Mouse (Mus musculus) intestine, postnatal 0 days (tissue): ENCODE measurements around the gene Plch2. TPM values are rescaled to one million over a fixed set of nuclear protein-coding genes. Genes with fewer than 3 reads are reported as not detected.
A peak's percentile ranks its signal among the peaks of the same experiment; 100 is the strongest.

Experiments used
- ATAC-seq: fragments of 200-750 bp; cut with Nextera tagmentation; 2 replicates; pipeline ENCODE4 v1.8.0; 2017; ENCODE audit warnings: mild to moderate bottlenecking, moderate TSS enrichment, moderate library complexity
- H3K27ac ChIP-seq: fragments of 300-500 bp; sonication (generic); 2 replicates; pipeline ENCODE4 v1.5.1; 2014; ENCODE audit warnings: mild to moderate bottlenecking, low read depth, low read length, moderate library complexity
- H3K27me3 ChIP-seq: fragments of 300-500 bp; sonication (generic); replicated peaks from 2 replicates; pipeline ENCODE4 v1.6.1; 2014; ENCODE audit warnings: low read length, mixed read lengths; ENCODE audit not compliant: control insufficient read depth, insufficient read depth
- H3K36me3 ChIP-seq: fragments of 300-500 bp; sonication (generic); 2 replicates; pipeline ENCODE4 v1.6.1; 2014; ENCODE audit warnings: mild to moderate bottlenecking, moderate library complexity; ENCODE audit not compliant: control insufficient read depth, insufficient read depth
- H3K4me1 ChIP-seq: fragments of 300-500 bp; sonication (generic); replicated peaks from 2 replicates; pipeline ENCODE4 v1.6.1; 2014; ENCODE audit warnings: antibody characterized with exemption, low read length, mixed read lengths; ENCODE audit not compliant: control insufficient read depth, insufficient read depth
- H3K4me2 ChIP-seq: fragments of 300-500 bp; sonication (generic); replicated peaks from 2 replicates; pipeline ENCODE4 v1.6.1; 2014; ENCODE audit warnings: low read depth, mild to moderate bottlenecking, moderate library complexity
- H3K4me3 ChIP-seq: fragments of 300-500 bp; sonication (generic); 2 replicates; pipeline ENCODE4 v1.5.1; 2014; ENCODE audit warnings: low read depth, low read length
- H3K9ac ChIP-seq: fragments of 300-500 bp; sonication (generic); 2 replicates; pipeline ENCODE4 v1.6.1; 2014; ENCODE audit warnings: mild to moderate bottlenecking, low read depth, low read length
- H3K9me3 ChIP-seq: fragments of 300-500 bp; sonication (generic); 2 replicates; pipeline ENCODE4 v1.6.1; 2016; ENCODE audit warnings: mixed run types; ENCODE audit not compliant: control insufficient read depth
- CTCF ChIP-seq: sonication (generic); IDR thresholded peaks from 2 replicates; pipeline ENCODE4 v1.5.1; 2016; ENCODE audit warnings: low read depth, mild to moderate bottlenecking, control low read depth, antibody characterized with exemption, moderate library complexity
- WGBS: fragments of 180-500 bp; shearing (Covaris S2); extraction: QIAGEN DNeasy Blood & Tissue Kit; methylation state at CpG from one replicate; pipeline ENCODE4 v1.1.7; 2014; 5-methylcytosine and 5-hydroxymethylcytosine counted together
- polyA plus RNA-seq: library from polyadenylated mRNA; unstranded; fragments of >200 nt; fragmentation: Nextera tagmentation; extraction: Ambion mirVana; gene quantifications from 2 replicates; pipeline ENCODE4 v1.2.1, GENCODE M21; 2015

Plch2 gene
- polyA plus RNA-seq, 1 experiment from 2014 or later, result 5.3 TPM

- Histone ChIP-seq H3K36me3 (peaks cover 50% of the 10 kb centered on the region), H3K9me3 (no peaks in the 10 kb centered on the region), H3K4me2 (no peak overlapping the region), H3K27ac (peak overlapping the region; percentile 4; the same call in 1 of the 2 replicates), H3K4me3 (no peak overlapping the region), H3K4me1 (0 out of 2 replicates have a peak, but pooled peaks cover 2% of the 10 kb centered on the region), H3K27me3 (no peaks in the 10 kb centered on the region), H3K9ac (no peak overlapping the region)
- 63% methylated on average over 19 of the region's 19 CpGs for WGBS
- ATAC-seq, result peak; percentile 26; the same call in 1 of the 2 replicates
- TF ChIP-seq CTCF, result no peak
Observed at GRCm38 (mm10) chr4:154982247-154983120, 74.1 kb downstream of the Plch2 start.

- no peaks in the 10 kb centered on the region for H3K9me3 ChIP-seq
- no peak overlapping the region for H3K4me2 ChIP-seq
- H3K27me3 ChIP-seq, result no peaks in the 10 kb centered on the region
- peak; percentile 53 for ATAC-seq
- 37% methylated on average over 7 of the region's 7 CpGs for WGBS
- H3K9ac ChIP-seq, result no peak overlapping the region
- H3K4me1 ChIP-seq, result 0 out of 2 replicates have a peak, but pooled peaks cover 2% of the 10 kb centered on the region
- no peak overlapping the region for H3K4me3 ChIP-seq
- peaks cover 54% of the 10 kb centered on the region for H3K36me3 ChIP-seq
- TF ChIP-seq CTCF, result peak; percentile 90
- H3K27ac ChIP-seq, result no peak overlapping the region
Observed at GRCm38 (mm10) chr4:154981530-154981929, 75.1 kb downstream of the Plch2 start.

- Histone ChIP-seq H3K27ac (no peak overlapping the region), H3K9me3 (no peaks in the 10 kb centered on the region), H3K27me3 (no peaks in the 10 kb centered on the region), H3K36me3 (peaks cover 59% of the 10 kb centered on the region), H3K4me2 (no peak overlapping the region), H3K4me1 (0 out of 2 replicates have a peak, but pooled peaks cover 2% of the 10 kb centered on the region), H3K4me3 (no peak overlapping the region), H3K9ac (no peak overlapping the region)
- ATAC-seq, result no peak
- no peak for TF ChIP-seq CTCF
- 84% methylated on average over 6 of the region's 6 CpGs for WGBS
Observed at GRCm38 (mm10) chr4:154981076-154981475, 75.5 kb downstream of the Plch2 start.

- Histone ChIP-seq H3K4me2 (no peak overlapping the region), H3K9ac (no peak overlapping the region), H3K9me3 (no peaks in the 10 kb centered on the region), H3K4me3 (no peak overlapping the region), H3K4me1 (0 out of 2 replicates have a peak, but pooled peaks cover 2% of the 10 kb centered on the region), H3K36me3 (peaks cover 68% of the 10 kb centered on the region), H3K27me3 (no peaks in the 10 kb centered on the region), H3K27ac (no peak overlapping the region)
- no peak for ATAC-seq
- peak; percentile 67 for TF ChIP-seq CTCF
- WGBS, result 92% methylated on average over 4 of the region's 4 CpGs
Observed at GRCm38 (mm10) chr4:154980110-154980509, 76.5 kb downstream of the Plch2 start.

GRCm38 (mm10) chr4:154974163-154974611 lies 82.4 kb downstream of the Plch2 start:
- ATAC-seq, result no peak
- WGBS, result 80% methylated on average over 11 of the region's 11 CpGs
- H3K4me2 ChIP-seq, result no peak overlapping the region
- no peaks in the 10 kb centered on the region for H3K4me1 ChIP-seq
- no peak for TF ChIP-seq CTCF
- no peak overlapping the region for H3K9ac ChIP-seq
- no peak overlapping the region for H3K4me3 ChIP-seq
- no peak overlapping the region for H3K27ac ChIP-seq
- no peaks in the 10 kb centered on the region for H3K27me3 ChIP-seq
- H3K36me3 ChIP-seq, result peaks cover 99% of the 10 kb centered on the region
- no peaks in the 10 kb centered on the region for H3K9me3 ChIP-seq

- Histone ChIP-seq H3K4me2 (no peak overlapping the region), H3K9me3 (no peaks in the 10 kb centered on the region), H3K4me1 (no peaks in the 10 kb centered on the region), H3K27ac (no peak overlapping the region), H3K36me3 (peaks cover 86% of the 10 kb centered on the region), H3K4me3 (no peak overlapping the region), H3K27me3 (no peaks in the 10 kb centered on the region), H3K9ac (no peak overlapping the region)
- no peak for TF ChIP-seq CTCF
- 94% methylated on average over 12 of the region's 12 CpGs for WGBS
- no peak for ATAC-seq
Observed at GRCm38 (mm10) chr4:154972546-154972945, 84.0 kb downstream of the Plch2 start.
